Comparison of ENCODE assay signal across 14 mouse cellular contexts in the genomic region with DNA sequence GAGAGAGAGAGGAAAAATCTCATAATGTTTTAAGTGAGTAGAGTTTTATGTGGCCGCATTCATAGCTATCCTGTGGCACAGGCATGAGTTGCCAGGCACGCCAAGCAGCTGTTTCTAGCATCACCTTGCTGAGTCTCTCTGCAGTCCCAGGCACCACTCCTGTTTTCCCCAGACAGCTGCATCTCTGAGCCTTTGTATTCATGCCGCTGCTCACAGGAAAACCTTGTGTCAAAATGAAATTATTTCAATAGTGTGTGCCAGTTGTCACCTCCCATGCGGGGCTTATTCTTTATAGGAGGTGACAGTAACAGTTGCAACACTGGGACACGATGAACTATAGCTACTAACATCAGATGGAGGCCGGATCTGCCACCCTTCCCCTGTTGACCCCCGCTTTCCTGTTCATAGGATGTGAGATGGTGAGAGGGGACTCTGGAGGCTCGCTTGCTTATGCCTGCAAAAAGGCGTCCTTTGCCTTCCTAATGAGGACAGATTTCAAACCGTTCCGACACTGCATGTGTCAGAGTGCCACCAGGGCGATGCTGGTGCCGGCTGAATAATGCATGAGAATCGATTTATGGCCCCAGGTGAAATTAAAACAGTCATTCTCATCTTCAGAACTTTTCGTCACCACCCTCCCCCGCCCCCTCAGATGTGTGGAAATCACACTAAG.
DNase-seq lines count a peak whose midpoint lies in the region; ATAC-seq lines count a peak whose summit lies in the region.
"Had no signal": no experiment of that assay in that cellular context is flagged by ENCODE, and none has a peak within 500 bp of the region (broad histone marks: within the 10 kb centered on the region; RNA-seq: fewer than 3 reads in every experiment).

No protein-coding gene starts in this region.

- peak; percentile 60 for ATAC-seq in neural tube, embryonic 11.5 days (ENCODE audit: insufficient read depth, low FRiP score, low TSS enrichment)
- peak; percentile 84 for ATAC-seq in hindbrain, embryonic 12.5 days (ENCODE audit: low FRiP score)
- ATAC-seq in midbrain, embryonic 12.5 days (ENCODE audit: low FRiP score, low read depth), result peak; percentile 72
- peak; percentile 60 for ATAC-seq in neural tube, embryonic 15.5 days (ENCODE audit: low FRiP score)
- ATAC-seq in liver, embryonic 11.5 days (replicated peaks; ENCODE audit: low FRiP score), result no peak
- ATAC-seq: Patski had no signal

- H3K4me2 ChIP-seq in neural tube, embryonic 11.5 days (ENCODE audit: low read depth), result no peak overlapping the region
- H3K4me2 ChIP-seq in hindbrain, embryonic 12.5 days (replicated peaks), result 0 out of 2 replicates have a peak overlapping the region, but pooled peaks have one; percentile 4
- no peak overlapping the region for H3K4me2 ChIP-seq in midbrain, embryonic 12.5 days (replicated peaks)
- peak overlapping the region; percentile 25; the same call in 1 of the 2 replicates for H3K4me2 ChIP-seq in neural tube, embryonic 15.5 days
- H3K4me2 ChIP-seq in liver, embryonic 11.5 days, result no peak overlapping the region
- H3K4me2 ChIP-seq: kidney, embryonic 15.5 days; limb, embryonic 13.5 days had no signal

- H3K27ac ChIP-seq in neural tube, embryonic 11.5 days (ENCODE audit: low read depth, low read length), result peak overlapping the region; percentile 72
- H3K27ac ChIP-seq in hindbrain, embryonic 12.5 days, result peak overlapping the region; percentile 76
- peak overlapping the region; percentile 80 for H3K27ac ChIP-seq in midbrain, embryonic 12.5 days (replicated peaks)
- H3K27ac ChIP-seq in neural tube, embryonic 15.5 days (replicated peaks), result peak overlapping the region; percentile 60
- H3K27ac ChIP-seq in liver, embryonic 11.5 days (ENCODE audit: low read depth, low read length), result no peak overlapping the region
- H3K27ac ChIP-seq: kidney, embryonic 15.5 days; layer of hippocampus, adult 2 months; limb, embryonic 13.5 days had no signal

- DNase-seq in neural tube, embryonic 11.5 days (ENCODE audit: low spot score), result no peak
- DNase-seq in neural tube, embryonic 10.5 days (ENCODE audit: extremely low spot score, low spot score), result no peak
- no peak for DNase-seq in gastrocnemius, postnatal 14 days
- DNase-seq in right cerebral cortex, postnatal 4 days, result no peak
- DNase-seq in liver, embryonic 11.5 days (ENCODE audit: low spot score), result no peak
- DNase-seq: B cell, adult 2 months; lung, postnatal 14 days had no signal

- intact Hi-C loops in gastrocnemius, postnatal 14 days (cut with DNase I; ENCODE audit: low total_unique reads), result no loop called here

- H3K36me3 ChIP-seq in neural tube, embryonic 11.5 days (ENCODE audit: control insufficient read depth, insufficient read depth, low read length), result no peaks in the 10 kb centered on the region
- H3K36me3 ChIP-seq in hindbrain, embryonic 12.5 days, result no peaks in the 10 kb centered on the region
- H3K36me3 ChIP-seq in midbrain, embryonic 12.5 days, result no peaks in the 10 kb centered on the region
- no peaks in the 10 kb centered on the region for H3K36me3 ChIP-seq in neural tube, embryonic 15.5 days
- H3K36me3 ChIP-seq in liver, embryonic 11.5 days (ENCODE audit: control insufficient read depth, insufficient read depth, low read length), result no peaks in the 10 kb centered on the region
- H3K36me3 ChIP-seq: kidney, embryonic 15.5 days; limb, embryonic 13.5 days had no signal

- peaks cover under 1% of the 10 kb centered on the region; the same call in 1 of the 2 replicates for H3K27me3 ChIP-seq in neural tube, embryonic 11.5 days (ENCODE audit: control insufficient read depth, insufficient read depth, low read length)
- peaks cover 3% of the 10 kb centered on the region; the same call in 1 of the 2 replicates for H3K27me3 ChIP-seq in hindbrain, embryonic 12.5 days
- H3K27me3 ChIP-seq in midbrain, embryonic 12.5 days, result no peaks in the 10 kb centered on the region
- peaks cover 9% of the 10 kb centered on the region; the same call in 1 of the 2 replicates for H3K27me3 ChIP-seq in neural tube, embryonic 15.5 days (replicated peaks)
- H3K27me3 ChIP-seq in liver, embryonic 11.5 days (replicated peaks; ENCODE audit: control insufficient read depth, insufficient read depth, low read length), result no peaks in the 10 kb centered on the region
- H3K27me3 ChIP-seq: kidney, embryonic 15.5 days had no signal

- H3K9me3 ChIP-seq in neural tube, embryonic 11.5 days (ENCODE audit: control insufficient read depth, low read length), result no peaks in the 10 kb centered on the region
- H3K9me3 ChIP-seq in hindbrain, embryonic 12.5 days (replicated peaks), result no peaks in the 10 kb centered on the region
- H3K9me3 ChIP-seq in midbrain, embryonic 12.5 days, result no peaks in the 10 kb centered on the region
- no peaks in the 10 kb centered on the region for H3K9me3 ChIP-seq in neural tube, embryonic 15.5 days (replicated peaks)
- H3K9me3 ChIP-seq in liver, embryonic 11.5 days (ENCODE audit: control insufficient read depth, low read length), result no peaks in the 10 kb centered on the region
- H3K9me3 ChIP-seq: kidney, embryonic 15.5 days; limb, embryonic 13.5 days had no signal

- H3K9ac ChIP-seq in neural tube, embryonic 11.5 days (ENCODE audit: low read length), result no peak overlapping the region
- H3K9ac ChIP-seq in hindbrain, embryonic 12.5 days, result no peak overlapping the region
- H3K9ac ChIP-seq in midbrain, embryonic 12.5 days (replicated peaks), result no peak overlapping the region
- H3K9ac ChIP-seq in neural tube, embryonic 15.5 days (replicated peaks), result no peak overlapping the region
- H3K9ac ChIP-seq in liver, embryonic 11.5 days (ENCODE audit: low read depth, low read length), result no peak overlapping the region
- H3K9ac ChIP-seq: kidney, embryonic 15.5 days; limb, embryonic 13.5 days had no signal

- 66% methylated on average over 16 of the region's 16 CpGs for WGBS in neural tube, embryonic 11.5 days
- WGBS in hindbrain, embryonic 12.5 days, result 58% methylated on average over 16 of the region's 16 CpGs
- WGBS in midbrain, embryonic 12.5 days, result 72% methylated on average over 16 of the region's 16 CpGs
- 43% methylated on average over 16 of the region's 16 CpGs for WGBS in neural tube, embryonic 15.5 days
- WGBS in liver, embryonic 11.5 days, result 79% methylated on average over 16 of the region's 16 CpGs

- H3K4me3 ChIP-seq in neural tube, embryonic 11.5 days (ENCODE audit: low read depth, low read length), result no peak overlapping the region
- no peak overlapping the region for H3K4me3 ChIP-seq in hindbrain, embryonic 12.5 days
- no peak overlapping the region for H3K4me3 ChIP-seq in midbrain, embryonic 12.5 days
- no peak overlapping the region for H3K4me3 ChIP-seq in neural tube, embryonic 15.5 days (replicated peaks)
- H3K4me3 ChIP-seq in liver, embryonic 11.5 days (ENCODE audit: low read depth, low read length), result no peak overlapping the region
- H3K4me3 ChIP-seq: kidney, embryonic 15.5 days; layer of hippocampus, adult 2 months; limb, embryonic 13.5 days had no signal

- no peaks in the 10 kb centered on the region; the same call in 1 of the 2 replicates for H3K4me1 ChIP-seq in neural tube, embryonic 11.5 days (ENCODE audit: control insufficient read depth, insufficient read depth, low read length)
- peaks cover 18% of the 10 kb centered on the region for H3K4me1 ChIP-seq in hindbrain, embryonic 12.5 days
- peaks cover 12% of the 10 kb centered on the region for H3K4me1 ChIP-seq in midbrain, embryonic 12.5 days
- peaks cover 22% of the 10 kb centered on the region for H3K4me1 ChIP-seq in neural tube, embryonic 15.5 days
- H3K4me1 ChIP-seq in liver, embryonic 11.5 days (replicated peaks; ENCODE audit: control insufficient read depth, insufficient read depth, low read length), result no peaks in the 10 kb centered on the region
- H3K4me1 ChIP-seq: kidney, embryonic 15.5 days had no signal

Comparison
In these comparisons a context has a peak if more than half of its experiments do, and no peak if none do; other contexts are left out.
1. H3K4me2 ChIP-seq: peak in hindbrain, embryonic 12.5 days (single experiment) and neural tube, embryonic 15.5 days (single experiment); none in neural tube, embryonic 11.5 days (single experiment), midbrain, embryonic 12.5 days (single experiment) and liver, embryonic 11.5 days (single experiment).